Mouse (Mus musculus) hindbrain, postnatal 0 days (tissue): ENCODE results near the gene Ly6c1. TPM values are rescaled to one million over a fixed set of nuclear protein-coding genes. Genes with fewer than 3 reads are reported as not detected.
"Not testable (repeated sequence)": the region's sequence is repeated elsewhere in the genome, so short reads cannot be mapped to it uniquely, and the experiment has no call there.

Experiments
- ATAC-seq: fragments of 200-750 bp; cut with Nextera tagmentation; 2 replicates; pipeline ENCODE4 v1.8.0; 2017; ENCODE audit warnings: mild to moderate bottlenecking, moderate TSS enrichment, moderate library complexity
- DNase-seq: peaks from one replicate; pipeline ENCODE4 v3.0.0-alpha.2; 2015; ENCODE audit warnings: low spot score
- H3K27ac ChIP-seq: fragments of 300-500 bp; sonication (generic); 2 replicates; pipeline ENCODE4 v1.5.1; 2014; ENCODE audit warnings: mild to moderate bottlenecking
- H3K27me3 ChIP-seq: fragments of 300-500 bp; sonication (generic); 2 replicates; pipeline ENCODE4 v1.6.1; 2014; ENCODE audit warnings: low read length, mixed read lengths; ENCODE audit not compliant: insufficient read depth
- H3K36me3 ChIP-seq: fragments of 300-500 bp; sonication (generic); 2 replicates; pipeline ENCODE4 v1.6.1; 2014; ENCODE audit warnings: low read length, mixed read lengths; ENCODE audit not compliant: insufficient read depth
- H3K4me1 ChIP-seq: fragments of 300-500 bp; sonication (generic); 2 replicates; pipeline ENCODE4 v1.6.1; 2014; ENCODE audit warnings: antibody characterized with exemption, low read length, mixed read lengths; ENCODE audit not compliant: insufficient read depth
- H3K4me2 ChIP-seq: fragments of 300-500 bp; sonication (generic); 2 replicates; pipeline ENCODE4 v1.6.1; 2014; ENCODE audit warnings: low read depth, mild to moderate bottlenecking, low read length, moderate library complexity, mixed read lengths
- H3K4me3 ChIP-seq: fragments of 300-500 bp; sonication (generic); 2 replicates; pipeline ENCODE4 v1.5.1; 2014; ENCODE audit warnings: low read length
- H3K9ac ChIP-seq: fragments of 300-500 bp; sonication (generic); replicated peaks from 2 replicates; pipeline ENCODE4 v1.6.1; 2014; ENCODE audit warnings: mild to moderate bottlenecking, low read length, moderate library complexity, mixed read lengths
- H3K9me3 ChIP-seq: fragments of 300-500 bp; sonication (generic); 2 replicates; pipeline ENCODE4 v1.6.1; 2016; ENCODE audit warnings: low read length, mixed read lengths
- CTCF ChIP-seq: IDR thresholded peaks from 2 replicates; pipeline ENCODE4 v1.5.1; 2016; ENCODE audit warnings: antibody characterized with exemption, control low read depth, low read depth
- WGBS: fragments of 180-500 bp; shearing (Covaris S2); extraction: QIAGEN DNeasy Blood & Tissue Kit; methylation state at CpG from one replicate; pipeline ENCODE4 v1.1.7; 2014; 5-methylcytosine and 5-hydroxymethylcytosine counted together
- polyA plus RNA-seq: library from polyadenylated mRNA; unstranded; fragments of >200 nt; fragmentation: Nextera tagmentation; extraction: Ambion mirVana; gene quantifications from 2 replicates; pipeline ENCODE4 v1.2.1, GENCODE M21; 2015
- total RNA-seq: library from RNA; depleted of rRNA; stranded (reverse); fragments of >200 nt; gene quantifications from 2 replicates; pipeline ENCODE4 v1.2.3, GENCODE M21; 2014; rRNA removed

The Ly6c1 gene
- total and polyA plus RNA-seq, 2 experiments from 2014 or later, result 29.6 to 34.0 TPM

DNA sequence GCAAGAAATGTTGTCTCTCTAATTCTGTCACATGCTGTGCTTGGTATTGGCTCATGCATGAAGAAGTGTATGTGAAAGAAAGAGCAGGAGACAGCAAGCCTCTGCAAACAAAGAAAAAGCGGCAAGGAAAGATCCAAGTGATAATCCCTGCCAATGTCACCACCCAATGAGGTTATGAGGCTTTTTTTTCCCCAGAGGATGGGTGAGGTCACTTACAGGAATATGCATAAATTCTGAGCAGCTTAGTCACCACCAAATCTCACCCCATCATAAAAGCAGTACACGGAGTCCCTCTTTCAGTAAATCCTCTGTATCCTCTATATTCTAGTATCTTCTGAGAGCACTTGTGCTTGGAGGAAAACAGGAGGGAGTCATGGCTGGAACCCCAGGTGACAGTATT is 1.2 kb upstream of the Ly6c1 start:
- 53% methylated on average over 2 of the region's 2 CpGs for WGBS
- H3K27ac ChIP-seq, H3K4me1 ChIP-seq, H3K9me3 ChIP-seq, H3K4me2 ChIP-seq, DNase-seq, H3K4me3 ChIP-seq, H3K27me3 ChIP-seq, ATAC-seq, H3K9ac ChIP-seq, H3K36me3 ChIP-seq: not testable (repeated sequence)

DNA sequence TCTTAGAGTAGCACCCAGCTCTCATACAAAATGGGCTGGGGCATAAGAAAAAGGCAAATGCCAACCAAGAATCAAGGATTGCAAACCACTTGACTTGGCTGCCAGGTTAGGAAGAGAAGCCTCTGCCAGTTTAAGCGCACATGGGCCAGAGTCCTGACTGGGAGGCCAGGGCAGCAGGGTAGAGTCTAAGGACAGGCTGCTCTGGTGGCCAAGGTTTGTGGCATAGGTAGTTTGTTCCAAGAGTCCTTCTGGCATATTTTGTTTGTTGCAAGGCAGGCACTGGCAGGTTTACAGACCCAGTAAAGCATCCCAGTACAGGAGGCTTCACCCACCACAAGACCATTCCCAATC is 685 bp downstream of the Ly6c1 start:
- H3K9me3 ChIP-seq, H3K9ac ChIP-seq, H3K27ac ChIP-seq, H3K27me3 ChIP-seq, DNase-seq, H3K4me2 ChIP-seq, H3K4me3 ChIP-seq, H3K4me1 ChIP-seq, H3K36me3 ChIP-seq, ATAC-seq: not testable (repeated sequence)
- 100% methylated on average over 1 of the region's 1 CpGs for WGBS

DNA sequence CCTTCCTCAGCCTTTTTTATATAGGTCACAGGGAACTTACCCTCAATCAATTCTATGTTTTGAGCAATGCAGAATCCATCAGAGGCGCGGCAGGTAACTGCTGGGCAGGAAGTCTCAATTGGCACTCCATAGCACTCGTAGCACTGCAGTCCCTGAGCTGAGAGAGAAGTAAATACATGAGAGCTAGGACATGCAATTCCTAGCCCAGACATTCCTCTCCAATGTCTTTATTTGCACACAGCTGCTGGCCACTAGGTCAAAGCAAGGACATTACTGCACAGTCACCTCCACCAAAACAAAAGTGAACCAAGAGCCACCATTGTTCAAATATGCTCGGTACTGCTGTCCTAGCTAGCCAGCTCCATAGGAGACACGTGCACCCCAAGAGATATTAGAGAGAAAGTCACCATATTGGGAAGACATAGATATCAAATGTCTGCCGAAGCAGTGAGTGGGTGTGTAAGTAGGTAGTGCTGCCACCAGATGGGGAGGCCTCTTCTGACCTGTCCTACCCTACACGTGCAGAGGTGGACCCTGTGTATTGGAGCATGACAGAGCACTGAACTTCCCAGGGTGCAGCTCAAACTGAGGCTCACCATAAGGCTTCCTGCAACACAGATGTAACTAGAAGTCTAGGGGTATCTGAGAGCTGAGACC is 1.2 kb downstream of the Ly6c1 start:
- not testable (repeated sequence) for H3K36me3 ChIP-seq, H3K4me3 ChIP-seq, H3K9ac ChIP-seq, H3K4me2 ChIP-seq, H3K27me3 ChIP-seq, ATAC-seq, DNase-seq, H3K9me3 ChIP-seq, H3K4me1 ChIP-seq, H3K27ac ChIP-seq
- WGBS, result 80% methylated on average over 5 of the region's 7 CpGs

GRCm38 (mm10) chr15:75045501-75045900 is 3.1 kb downstream of the Ly6c1 start:
- not testable (repeated sequence) for ATAC-seq, H3K9ac ChIP-seq, H3K4me1 ChIP-seq, H3K4me2 ChIP-seq, H3K36me3 ChIP-seq, H3K4me3 ChIP-seq, H3K27me3 ChIP-seq, H3K9me3 ChIP-seq, H3K27ac ChIP-seq, DNase-seq
- 72% methylated on average over 3 of the region's 3 CpGs for WGBS

GRCm38 (mm10) chr15:75021020-75021759 is 27.4 kb downstream of the Ly6c1 start:
- not testable (repeated sequence) for H3K4me1 ChIP-seq, H3K27ac ChIP-seq, DNase-seq, H3K9ac ChIP-seq, H3K4me2 ChIP-seq, H3K9me3 ChIP-seq, ATAC-seq, H3K36me3 ChIP-seq, H3K27me3 ChIP-seq, H3K4me3 ChIP-seq
- WGBS, result 78% methylated on average over 6 of the region's 10 CpGs

DNA sequence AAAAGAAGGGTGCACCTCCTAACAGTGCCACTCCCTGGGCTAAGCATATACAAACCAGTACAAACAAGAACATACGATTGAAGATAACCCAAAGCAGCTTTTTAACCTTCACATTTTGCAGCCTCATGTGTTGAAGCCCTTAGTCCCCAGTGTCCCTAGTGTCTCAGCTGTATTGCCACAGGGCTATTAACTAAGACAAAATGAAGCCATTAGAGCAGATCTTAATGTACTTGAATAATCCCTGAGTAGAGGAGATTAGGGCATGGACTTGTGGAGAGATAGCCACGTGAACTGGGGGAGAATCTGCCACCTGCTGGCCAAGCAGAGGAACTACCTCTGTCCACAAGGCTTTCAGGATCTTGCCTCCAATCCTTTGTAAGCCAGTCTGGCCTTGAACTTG is 29.2 kb downstream of the Ly6c1 start:
- not testable (repeated sequence) for H3K9me3 ChIP-seq, H3K9ac ChIP-seq, H3K4me1 ChIP-seq, H3K36me3 ChIP-seq, H3K4me2 ChIP-seq, H3K4me3 ChIP-seq, H3K27me3 ChIP-seq, H3K27ac ChIP-seq
- ATAC-seq, result peak; percentile 38; the same call in 1 of the 2 replicates
- DNase-seq, result peak; percentile 23
- TF ChIP-seq CTCF, result peak; percentile 82
- 42% methylated on average over 2 of the region's 2 CpGs for WGBS

Other genes with a start within 250 kb of the Ly6c1 start
- gene Gml2, start 229.8 kb downstream of the Ly6c1 start, total RNA-seq, result not detected in 2 replicates
- gene Gml2, start 229.8 kb downstream of the Ly6c1 start, polyA plus RNA-seq, result not detected in 2 replicates
- not detected in 2 replicates for gene 2010109I03Rik, start 151.8 kb downstream of the Ly6c1 start, total RNA-seq
- not detected in 2 replicates for gene 2010109I03Rik, start 151.8 kb downstream of the Ly6c1 start, polyA plus RNA-seq
- not detected in 2 replicates for gene Ly6i, start 65.4 kb downstream of the Ly6c1 start, total RNA-seq
- gene Ly6i, start 65.4 kb downstream of the Ly6c1 start, polyA plus RNA-seq, result 0.16 and 0.20 TPM in 2 replicates
- gene Ly6a, start 50.8 kb downstream of the Ly6c1 start, total RNA-seq, result 11.0 and 11.3 TPM in 2 replicates
- 10.1 and 11.9 TPM in 2 replicates for gene Ly6a, start 50.8 kb downstream of the Ly6c1 start, polyA plus RNA-seq
- gene Ly6c2, start 63.1 kb upstream of the Ly6c1 start, total RNA-seq, result not detected in 2 replicates
- gene Ly6c2, start 63.1 kb upstream of the Ly6c1 start, polyA plus RNA-seq, result 0.47 and 0.60 TPM in 2 replicates
- not detected in 2 replicates for gene Ly6g, start 106.4 kb upstream of the Ly6c1 start, total RNA-seq
- gene Ly6g, start 106.4 kb upstream of the Ly6c1 start, polyA plus RNA-seq, result 0.15 TPM in 1 of 2 replicates, not detected in the other
- gene BC025446, start 167.5 kb upstream of the Ly6c1 start, total RNA-seq, result not detected in 2 replicates
- not detected in 2 replicates for gene BC025446, start 167.5 kb upstream of the Ly6c1 start, polyA plus RNA-seq
- gene Ly6f, start 219.6 kb upstream of the Ly6c1 start, total RNA-seq, result not detected in 2 replicates
- not detected in 2 replicates for gene Ly6f, start 219.6 kb upstream of the Ly6c1 start, polyA plus RNA-seq